Mouse (Mus musculus) bone marrow, adult 2 months (tissue): Measurements from ENCODE around the gene Acaa1a.

Source experiments
- CTCF ChIP-seq: fragments of 200-500 bp; IDR thresholded peaks from 2 replicates; pipeline ENCODE4 v1.5.1; 2011; ENCODE audit warnings: low read length, control low read depth; ENCODE audit not compliant: control insufficient read depth, insufficient read depth
- POLR2A ChIP-seq: fragments of 200-500 bp; IDR thresholded peaks from 2 replicates; pipeline ENCODE4 v1.6.1; 2011; ENCODE audit warnings: low read depth, mild to moderate bottlenecking, control low read depth, low read length, borderline replicate concordance; ENCODE audit not compliant: control insufficient read depth

DNA sequence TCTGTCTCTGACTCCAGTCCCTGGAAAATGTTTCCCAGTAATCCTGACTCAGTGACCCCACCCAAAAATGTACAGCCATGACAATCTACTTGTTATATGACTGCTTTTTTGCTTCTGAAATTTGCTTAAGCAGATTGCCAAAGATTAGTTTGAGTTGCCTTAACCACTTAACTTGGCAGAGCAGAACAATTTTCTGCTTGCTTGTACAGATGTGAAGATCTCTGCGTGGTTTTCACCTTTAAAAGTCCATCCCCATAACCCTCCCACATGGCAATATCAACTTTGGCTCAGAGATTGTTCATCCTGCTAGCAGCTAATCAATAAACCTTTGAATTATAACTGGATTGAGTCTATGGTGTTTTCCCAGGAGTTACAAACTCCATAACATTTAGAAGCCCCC lies 30.4 kb upstream of the Acaa1a start:
- TF ChIP-seq CTCF: no peak
- TF ChIP-seq POLR2A: no peak
